Mouse (Mus musculus) MEL-GATA-1-ER (cell line): ENCODE measurements around the gene Trp53i11.

Experiments
- DNase-seq: peaks from one replicate; pipeline ENCODE4 v3.0.0-alpha.2; 2012; ENCODE audit warnings: low read depth; ENCODE audit errors: extremely low read depth

Gene Trp53i11

DNA sequence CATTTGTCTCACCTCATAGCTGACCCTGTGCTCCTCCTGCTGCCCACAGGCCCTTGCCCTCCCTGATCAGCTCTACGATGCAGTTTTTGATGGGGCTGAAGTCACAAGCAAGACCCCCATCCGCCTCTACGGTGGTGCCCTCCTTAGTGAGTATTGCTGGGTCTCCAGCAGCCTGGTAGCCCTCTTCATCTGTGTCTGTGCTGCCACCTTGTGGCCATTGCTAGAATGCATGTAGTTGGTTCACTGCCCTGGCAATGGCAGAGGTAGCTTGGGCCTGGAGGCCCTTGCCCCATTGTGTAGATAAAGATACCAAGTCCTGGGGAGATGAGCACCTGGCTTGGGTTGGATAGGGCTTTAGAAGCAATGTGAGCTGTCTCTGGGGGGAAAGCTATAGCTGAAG is 11.5 kb downstream of the Trp53i11 start:
- peak; percentile 42 for DNase-seq

DNA sequence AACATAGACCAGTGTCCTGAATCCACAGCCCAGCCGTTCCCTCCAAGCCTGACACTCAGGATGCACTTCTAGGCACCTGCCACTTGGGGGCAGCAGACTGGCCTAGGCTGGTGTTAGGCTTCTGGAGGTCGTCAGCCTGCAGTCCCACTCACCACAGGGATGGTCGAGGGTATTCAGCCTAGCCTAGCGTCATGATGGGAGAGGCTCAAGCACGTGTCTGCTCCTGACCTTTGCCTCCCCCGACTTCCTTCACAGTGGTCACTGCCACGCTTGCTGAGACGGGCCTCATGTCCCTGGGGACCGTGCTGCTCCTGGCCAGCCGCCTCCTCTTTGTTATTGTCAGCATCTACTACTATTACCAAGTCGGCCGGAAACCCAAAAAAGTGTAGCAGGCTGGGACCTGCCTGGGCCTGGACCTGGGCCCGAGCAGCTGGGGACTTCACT is 12.2 kb downstream of the Trp53i11 start:
- peak; percentile 12 for DNase-seq

DNA sequence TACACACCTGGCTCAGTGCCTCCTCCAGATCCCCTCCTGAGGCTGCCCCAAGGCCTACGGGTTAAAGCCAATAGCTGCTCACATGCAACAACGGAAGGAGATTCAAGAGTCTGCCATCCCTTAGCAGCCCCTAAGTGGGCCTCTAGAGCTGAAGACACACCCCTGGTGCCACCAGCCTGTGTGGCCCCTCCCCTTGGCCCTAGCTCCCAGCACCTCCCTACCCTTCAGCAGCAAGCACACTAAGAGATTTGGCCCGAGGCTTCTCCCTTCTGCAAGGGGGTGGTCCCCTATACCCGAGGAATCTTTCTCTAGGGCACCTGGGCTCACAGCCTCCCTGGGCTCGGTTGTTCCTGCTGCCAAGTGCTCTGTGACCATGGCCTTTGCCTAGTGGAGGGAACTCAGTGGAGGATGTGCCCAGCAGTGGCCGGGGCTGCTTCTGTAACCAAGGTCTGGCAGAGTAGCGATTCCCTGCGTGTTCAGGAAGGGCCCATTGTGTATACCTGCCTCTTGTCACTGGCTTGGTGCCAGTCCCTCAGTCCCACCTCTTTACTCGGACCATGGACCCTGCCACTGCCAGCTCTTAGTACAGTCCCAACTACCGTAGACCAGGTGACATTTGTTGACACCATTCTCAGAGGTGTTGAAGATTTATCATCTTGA is 13.5 kb downstream of the Trp53i11 start:
- no peak for DNase-seq

DNA sequence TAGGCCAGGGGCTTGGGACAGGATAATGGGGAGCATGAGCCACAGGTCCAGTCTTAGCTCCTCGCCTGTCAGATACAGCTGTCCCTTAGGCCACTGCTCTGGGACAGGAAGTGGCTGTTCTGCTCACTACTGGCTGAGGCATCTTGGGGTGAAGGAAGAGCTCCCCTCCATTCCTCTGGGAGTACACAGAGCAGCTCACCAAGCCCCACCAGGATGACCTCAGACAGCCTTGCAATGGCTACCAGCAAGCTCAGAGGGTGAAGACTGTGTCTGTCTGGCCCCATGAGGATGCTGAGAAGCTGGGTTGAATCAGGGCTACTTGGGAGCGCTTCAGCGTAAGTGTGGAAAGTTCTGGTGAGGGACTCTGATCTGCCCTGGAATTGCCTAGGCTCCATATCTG is 14.6 kb downstream of the Trp53i11 start:
- DNase-seq: no peak

DNA sequence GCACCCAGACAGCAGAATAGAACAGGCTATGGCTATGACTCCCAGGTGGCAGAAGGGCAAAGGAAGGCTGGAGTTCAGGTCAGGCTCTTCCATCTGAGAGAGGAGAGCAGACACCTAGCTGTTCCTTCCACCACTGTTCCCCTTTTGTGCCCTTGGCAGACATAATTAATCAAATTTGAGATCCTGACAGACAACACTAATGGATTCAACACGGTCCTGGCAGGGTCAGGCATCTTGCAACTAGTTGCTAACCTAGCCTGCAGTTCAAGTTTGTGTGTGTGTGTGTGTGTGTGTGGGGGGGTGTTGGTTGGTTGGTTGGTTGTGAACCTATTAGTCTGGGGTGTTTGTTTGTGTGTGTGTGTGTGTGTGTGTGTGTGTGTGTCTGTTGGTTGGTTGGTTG is 15.4 kb downstream of the Trp53i11 start:
- no peak for DNase-seq

DNA sequence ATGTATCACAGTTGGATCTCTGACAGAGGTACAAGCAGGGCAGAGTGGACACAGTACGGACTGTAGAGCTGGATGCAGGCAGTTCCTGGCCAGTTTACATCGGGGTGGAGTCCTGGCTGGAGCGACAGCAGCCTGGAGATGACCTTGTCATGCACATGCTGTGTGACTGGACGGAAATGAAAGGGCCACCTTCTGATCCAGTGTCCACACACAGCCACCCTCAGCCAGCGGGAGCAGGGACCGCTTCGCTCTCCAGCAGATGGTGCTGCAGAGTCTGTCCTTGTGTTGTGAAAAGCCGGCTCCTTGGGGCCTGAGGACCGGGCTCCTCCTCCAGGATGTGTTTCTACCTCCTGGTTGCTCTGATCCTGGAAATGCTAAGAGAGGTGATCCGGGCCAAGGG is 16.3 kb downstream of the Trp53i11 start:
- DNase-seq: no peak

DNA sequence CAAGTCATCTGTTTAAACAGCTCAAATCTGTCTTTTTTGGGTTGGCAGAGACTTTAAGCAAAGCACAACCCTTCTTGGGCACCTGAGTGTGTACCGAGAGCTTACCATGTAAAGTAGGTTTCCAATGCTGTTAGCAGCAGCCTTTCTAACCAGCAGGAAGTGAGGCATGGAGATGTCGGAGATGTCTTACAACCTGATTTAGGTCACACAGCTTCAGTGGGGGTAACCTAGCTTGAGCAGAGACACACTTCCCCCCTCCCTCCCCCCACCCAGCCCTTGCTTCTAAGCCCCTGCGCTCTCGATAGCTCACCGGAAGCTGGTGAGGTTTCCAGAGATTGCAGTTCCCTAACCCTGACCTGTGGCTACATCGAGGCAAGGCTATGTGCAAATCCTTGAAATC is 17.2 kb downstream of the Trp53i11 start:
- DNase-seq: no peak

DNA sequence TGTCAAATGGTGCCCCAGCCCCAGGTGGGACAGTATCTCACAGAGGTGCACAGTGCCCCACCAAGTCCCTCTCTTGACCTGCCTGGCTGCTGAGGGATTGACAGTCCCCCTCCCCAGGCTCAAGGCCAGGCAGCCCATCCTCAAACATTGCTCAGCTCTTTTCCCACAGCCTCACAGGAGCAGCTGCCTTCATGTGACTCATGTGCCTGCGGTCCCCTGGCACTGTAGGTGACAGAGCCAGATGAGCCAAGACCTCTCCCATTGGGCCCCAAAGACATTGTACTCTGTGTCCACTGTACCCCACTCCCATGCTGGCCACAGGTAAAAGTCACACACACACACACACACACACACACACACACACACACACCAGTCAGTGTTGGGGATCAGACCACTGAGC is 18.8 kb downstream of the Trp53i11 start:
- no peak for DNase-seq

DNA sequence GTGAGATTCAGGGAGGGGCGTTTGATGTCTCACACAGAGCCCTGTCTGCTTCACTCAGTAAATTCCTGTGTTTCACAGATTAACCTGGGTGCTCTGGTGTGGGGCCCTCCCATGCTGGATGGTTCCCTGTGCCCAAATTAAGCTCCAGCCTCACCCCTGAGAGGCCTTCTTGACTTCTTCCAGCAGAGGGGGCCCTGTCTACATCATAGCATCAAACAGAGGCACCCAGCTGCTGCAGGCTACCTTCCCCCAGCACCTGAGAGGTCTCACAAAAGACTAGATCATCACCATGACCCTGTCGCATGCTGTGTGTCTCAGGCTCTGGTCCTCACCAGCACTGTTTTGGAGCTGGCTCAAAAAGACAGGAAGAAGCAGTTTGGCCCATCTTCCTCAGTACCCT is 25.0 kb downstream of the Trp53i11 start:
- no peak for DNase-seq

DNA sequence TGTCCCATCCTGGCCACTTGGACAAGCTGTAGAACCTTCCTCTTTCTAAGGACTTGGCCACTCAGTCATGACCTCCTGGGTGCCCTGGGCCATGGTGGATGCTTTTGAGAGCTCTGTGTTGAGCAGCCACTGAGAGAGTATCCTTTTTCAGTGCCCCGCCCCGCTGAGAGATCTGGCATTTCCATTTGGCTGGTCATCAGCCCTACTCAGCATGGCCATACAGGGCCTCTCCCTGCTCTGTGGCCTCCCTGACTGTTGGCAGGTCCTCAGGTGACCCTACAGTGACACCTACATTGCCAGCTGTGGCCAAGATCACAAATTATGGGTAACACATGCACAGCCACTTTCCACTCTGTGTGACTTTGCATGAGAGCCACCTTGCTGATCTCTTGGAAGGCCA is 25.5 kb downstream of the Trp53i11 start:
- no peak for DNase-seq

DNA sequence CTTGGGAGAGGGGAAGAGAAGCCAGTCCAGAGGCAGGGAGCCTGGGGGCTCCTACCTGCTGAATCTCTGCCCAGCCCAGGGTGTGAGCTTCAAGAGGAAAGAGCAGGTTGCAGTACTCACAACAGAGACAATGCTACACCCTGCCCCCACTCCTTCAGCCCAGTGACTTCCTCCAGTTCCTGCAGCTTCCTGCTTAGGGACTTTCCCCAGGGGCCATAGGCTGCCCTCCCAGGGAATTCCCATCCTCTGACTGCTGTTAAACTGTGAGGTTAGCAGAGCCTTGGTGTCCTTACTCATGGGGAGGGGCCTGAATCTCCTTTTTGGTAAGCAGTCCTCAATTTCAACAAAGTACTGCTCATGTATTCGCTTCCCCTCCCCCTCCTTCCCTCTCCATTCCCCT is 26.8 kb downstream of the Trp53i11 start:
- no peak for DNase-seq

DNA sequence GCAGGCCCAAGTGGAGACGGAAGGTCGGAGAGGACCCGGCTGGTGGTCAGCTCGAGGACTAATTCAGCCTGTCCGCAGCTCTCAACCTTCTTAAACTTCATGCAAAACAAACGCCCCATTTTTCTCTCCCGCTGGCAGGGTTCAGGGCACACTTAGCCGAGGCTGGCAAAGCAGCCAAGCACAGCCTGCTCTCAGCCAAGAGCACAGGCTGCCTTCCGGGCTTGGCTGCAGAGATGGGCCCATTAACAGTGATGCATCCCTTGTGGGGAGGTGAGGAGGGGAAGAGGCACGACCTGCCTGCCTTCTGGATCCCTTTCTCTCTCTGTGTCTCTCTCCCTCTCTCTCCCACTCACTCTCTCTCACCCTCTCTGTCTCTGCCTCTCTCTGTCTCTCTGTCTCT is 28.4 kb downstream of the Trp53i11 start:
- DNase-seq: no peak

DNA sequence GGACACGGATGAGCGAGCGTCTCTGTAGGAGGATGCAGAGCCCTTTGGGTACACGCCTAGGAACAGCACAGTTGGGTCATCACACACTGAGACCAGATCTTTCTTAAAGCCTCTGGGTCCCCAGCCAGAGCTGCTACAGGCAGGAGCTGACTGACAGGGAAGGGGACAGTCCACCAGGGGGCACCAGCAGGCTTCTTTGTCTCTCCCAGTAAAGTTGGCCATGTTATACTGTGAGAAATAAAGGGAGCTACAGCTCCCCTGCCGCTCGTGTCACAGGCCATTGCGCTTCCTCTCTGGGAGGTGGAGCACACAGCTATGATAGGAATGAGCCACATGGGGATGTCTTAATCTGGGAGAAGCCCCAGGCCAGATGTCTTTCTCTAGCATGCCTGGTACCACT is 29.7 kb downstream of the Trp53i11 start:
- DNase-seq: peak; percentile 42

DNA sequence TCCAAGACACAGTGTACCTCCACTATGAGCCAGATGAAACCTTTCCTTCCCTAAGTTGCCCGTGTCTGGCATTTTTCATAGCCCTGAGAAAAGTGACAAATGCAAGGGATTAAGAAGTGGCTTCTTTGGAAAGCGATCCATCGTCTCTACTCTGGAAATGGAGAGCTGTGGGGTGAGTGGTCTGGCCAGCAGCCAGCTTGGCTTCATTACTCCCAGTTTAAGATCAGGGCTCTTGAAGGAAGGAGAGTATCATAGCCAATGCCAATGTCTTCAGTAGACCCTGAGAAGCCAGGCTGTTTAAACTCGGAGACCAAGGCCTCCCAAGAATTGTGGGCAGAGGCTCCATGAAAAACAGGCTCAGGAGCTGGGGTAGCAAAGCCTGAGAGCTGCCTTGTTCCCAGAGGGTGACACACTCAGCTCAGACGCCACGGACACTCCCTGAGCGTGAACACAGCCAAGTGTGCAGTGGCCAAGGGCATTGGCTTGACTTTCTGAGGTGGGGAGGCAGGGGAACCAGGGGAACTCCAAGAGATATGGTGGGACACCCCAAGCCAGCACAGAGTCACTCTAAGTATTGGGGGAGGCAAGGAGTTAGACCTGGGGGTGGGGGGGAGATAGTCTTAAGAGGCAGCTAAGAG is 31.1 kb downstream of the Trp53i11 start:
- DNase-seq: no peak

DNA sequence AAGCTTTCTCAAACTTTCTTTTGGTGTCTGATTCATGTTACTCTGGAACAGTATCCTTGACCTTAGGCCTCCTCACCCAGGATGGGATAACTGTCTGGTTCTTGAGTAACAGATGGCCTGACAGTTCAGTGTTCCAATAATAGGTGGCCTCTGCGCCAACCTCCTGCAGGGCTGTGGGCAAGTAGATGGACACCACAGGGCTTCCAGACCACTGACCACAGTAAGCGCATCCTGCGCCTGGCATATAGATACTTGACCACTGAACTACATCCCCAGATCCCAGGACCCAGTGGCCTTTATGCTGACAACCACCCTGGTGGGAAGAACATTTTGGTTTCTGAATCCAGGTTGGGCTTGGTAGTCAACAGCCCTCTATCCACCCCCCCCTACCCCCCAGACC is 32.2 kb downstream of the Trp53i11 start:
- no peak for DNase-seq

DNA sequence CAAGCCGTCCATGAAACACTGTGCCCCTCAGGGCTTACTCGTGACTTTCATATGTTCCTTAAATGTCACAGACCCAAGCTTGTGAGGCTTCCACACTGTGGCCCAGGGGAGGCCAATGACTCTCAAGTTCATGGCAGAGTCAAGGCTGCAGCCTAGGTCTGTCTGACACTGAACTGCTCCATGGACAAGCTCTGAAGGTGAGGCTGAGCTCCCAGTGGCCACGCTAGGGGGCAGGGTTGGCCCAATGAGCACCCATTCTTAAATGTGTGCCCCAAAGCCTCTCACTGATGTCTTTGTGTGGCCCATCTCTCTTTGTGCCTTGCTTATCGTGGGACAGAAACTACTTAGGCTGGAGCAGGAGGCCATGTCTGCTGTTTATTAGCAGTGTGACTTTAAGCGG is 33.1 kb downstream of the Trp53i11 start:
- no peak for DNase-seq

DNA sequence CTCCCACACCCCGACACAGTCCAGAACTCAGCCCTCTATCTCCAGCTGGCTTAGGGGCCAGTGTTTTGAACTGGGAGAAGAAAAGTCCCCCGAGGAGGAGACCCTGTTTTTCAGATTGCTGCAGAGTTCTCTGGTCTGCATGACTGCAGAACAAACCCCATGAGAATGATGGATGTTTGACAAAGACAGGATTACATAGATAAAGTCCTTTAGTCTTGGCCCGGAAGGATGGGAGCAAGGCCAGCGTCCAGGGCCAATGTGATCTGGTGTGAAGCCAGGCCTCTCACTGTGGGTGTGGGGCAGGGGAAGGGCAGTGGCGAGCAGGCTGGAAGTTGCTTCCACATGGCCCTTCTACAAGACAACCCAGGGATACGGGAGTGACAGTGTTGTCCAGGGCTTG is 36.1 kb downstream of the Trp53i11 start:
- no peak for DNase-seq

DNA sequence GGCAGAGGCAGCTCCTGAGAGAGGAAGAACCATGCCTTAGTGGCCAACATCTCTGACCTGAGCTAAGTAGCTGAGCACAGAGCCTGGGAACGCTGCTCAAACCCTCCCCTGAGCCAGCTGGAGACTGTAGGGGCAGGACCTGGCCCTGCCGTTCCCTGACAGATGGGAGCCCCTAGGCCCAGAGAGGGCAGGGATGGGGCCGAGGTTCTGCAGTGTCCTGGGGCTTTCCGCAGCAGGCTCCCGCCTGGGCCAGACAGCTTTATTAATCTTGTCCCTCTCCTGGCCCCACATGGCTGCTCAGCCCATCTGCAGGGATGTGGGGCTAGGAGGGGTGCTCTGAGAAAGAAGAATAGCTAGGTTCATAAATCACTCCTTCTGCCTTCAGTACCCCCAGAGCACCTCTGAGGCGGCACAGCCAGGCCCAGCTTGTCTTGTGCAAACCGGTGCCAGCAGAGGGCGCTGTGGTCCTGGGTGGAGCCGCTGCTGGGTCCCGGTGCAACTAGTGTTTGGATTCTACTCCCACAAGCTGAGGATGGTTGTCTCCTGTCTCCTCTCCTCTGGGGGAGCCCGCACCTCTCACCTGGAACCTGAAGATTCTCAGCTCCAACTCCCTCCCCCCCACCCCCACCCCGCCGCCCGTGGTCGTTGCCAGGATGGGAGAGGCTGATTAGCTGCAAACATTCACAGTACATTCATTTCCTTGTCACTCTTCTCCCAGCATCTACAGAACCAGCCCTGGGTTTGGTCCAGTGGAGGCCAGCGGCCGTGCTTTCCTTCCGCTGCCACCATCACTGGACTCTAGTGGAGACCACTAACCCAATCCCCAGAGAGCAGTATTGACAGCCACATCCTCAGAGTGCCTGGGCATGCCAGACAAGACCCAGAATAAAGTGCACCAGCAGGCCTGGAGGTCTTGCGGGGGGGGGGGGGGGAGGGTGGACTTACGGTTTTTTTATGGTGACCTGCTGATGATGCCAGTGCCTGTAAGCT is 39.6 kb downstream of the Trp53i11 start:
- peak; percentile 17 for DNase-seq

DNA sequence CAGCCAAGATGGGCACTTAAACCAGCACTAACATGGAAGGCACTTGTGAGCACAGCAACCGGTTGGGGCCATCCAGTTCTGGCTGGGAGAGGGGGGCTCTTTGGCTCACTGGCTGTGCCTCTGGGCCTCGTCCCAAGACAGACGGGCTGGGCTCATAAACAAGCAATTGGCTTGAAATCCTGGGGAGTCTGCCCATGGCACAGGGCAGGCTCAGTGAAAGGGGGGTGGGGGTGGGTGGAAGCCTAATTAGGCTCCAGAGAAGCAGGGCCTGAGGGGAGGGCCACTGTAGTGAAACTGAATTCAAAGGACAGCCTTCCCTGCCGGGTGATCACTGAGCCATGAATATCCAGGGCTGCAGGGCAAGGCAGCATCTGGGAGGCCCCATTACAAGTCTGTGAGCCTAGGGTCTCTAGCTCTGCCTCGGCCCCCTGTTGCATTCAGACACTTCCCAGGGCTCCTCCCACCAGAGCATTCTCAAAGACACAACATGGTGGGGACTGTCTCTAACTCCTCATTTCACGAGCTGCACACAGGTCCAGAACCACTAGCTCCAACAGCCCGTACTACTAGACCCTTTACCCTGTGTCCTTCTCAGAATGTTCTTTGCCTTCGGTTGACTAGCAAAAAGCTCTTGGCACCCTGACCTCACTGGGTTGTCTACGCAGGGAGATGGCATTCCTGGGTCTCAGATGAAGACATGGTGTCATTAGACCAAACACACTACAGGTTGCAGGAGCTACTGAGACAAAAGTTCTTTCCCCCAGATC is 40.5 kb downstream of the Trp53i11 start:
- no peak for DNase-seq

DNA sequence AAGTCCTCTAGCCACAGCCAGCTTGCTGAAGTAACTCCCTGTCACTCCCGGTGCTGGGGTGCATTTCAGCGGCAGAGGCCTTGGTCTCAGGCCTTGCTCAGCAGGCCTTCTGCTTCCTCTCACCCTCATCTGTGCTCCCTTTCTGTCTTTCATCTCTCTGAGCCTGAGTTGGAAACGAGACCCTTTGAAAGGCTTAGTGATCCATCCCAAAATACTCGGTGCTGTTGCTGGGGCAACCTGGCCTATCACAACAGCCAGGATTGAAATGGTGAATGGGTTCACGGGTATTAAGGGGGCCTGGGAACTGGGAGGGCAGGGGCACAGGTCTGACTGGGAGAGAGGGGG is 41.1 kb downstream of the Trp53i11 start:
- no peak for DNase-seq

DNA sequence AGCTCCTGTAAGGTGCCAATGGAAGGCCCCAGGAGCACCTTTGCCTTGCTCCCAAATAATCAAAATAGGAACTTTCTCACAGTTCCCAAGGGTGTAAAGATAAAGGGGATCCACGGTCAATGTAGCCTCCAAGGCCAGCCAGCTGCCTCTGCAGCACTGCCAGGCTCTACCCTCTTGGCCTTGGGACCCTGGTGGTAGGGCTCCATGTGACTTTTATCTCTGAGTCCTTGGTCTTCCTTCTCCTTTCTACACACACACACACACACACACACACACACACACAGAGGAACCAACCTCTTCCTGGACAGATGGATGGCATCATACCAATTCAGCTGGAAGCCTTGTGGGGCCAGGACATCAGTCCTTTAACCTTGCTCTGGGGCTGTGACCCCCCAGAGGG is 44.8 kb downstream of the Trp53i11 start:
- no peak for DNase-seq

DNA sequence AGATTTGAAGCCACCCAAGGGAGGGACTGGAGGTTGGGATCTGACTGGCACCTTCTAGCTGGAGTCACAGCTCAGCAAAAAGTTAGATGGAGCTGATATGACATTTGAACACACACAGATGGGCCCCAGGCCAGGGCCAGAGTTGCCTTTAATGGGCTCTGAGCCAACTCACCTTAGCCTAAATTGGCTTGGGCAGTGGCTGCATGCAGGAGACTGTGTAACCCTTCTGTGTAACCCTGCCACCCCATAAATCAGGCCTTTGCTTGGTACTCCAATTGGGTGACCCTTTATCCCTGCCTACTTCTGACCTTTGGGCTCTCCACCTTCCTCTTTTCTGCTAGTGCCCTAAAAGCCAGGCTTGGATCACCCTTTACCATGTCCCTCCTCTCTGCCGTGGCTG is 49.7 kb downstream of the Trp53i11 start:
- DNase-seq: no peak
